Mouse (Mus musculus) cerebellum, adult 9-10 months (tissue): ENCODE measurements around the gene Hist1h1c.
"Not testable (repeated sequence)": the region's sequence is repeated elsewhere in the genome, so short reads cannot be mapped to it uniquely, and the experiment has no call there.

ENCODE experiments used
- DNase-seq: peaks from one replicate; pipeline ENCODE4 v3.0.0; 2022

The Hist1h1c gene

GRCm38 (mm10) chr13:23761871-23762821 is 23.5 kb downstream of the Hist1h1c start, which contains the start of gene Hist1h3a:
Gene Hist1h3a (minus strand): TSS chr13:23762386.
- DNase-seq = peak; percentile 94

GRCm38 (mm10) chr13:23763242-23763585 is 24.6 kb downstream of the Hist1h1c start:
- DNase-seq = no peak

- peak; percentile 85 for DNase-seq
Measured at GRCm38 (mm10) chr13:23763586-23764323, 25.1 kb downstream of the Hist1h1c start, which contains the start of gene Hist1h1a. Gene Hist1h1a (plus strand): TSS chr13:23763666.

- peak; percentile 19 for DNase-seq
Measured at GRCm38 (mm10) chr13:23764324-23765171, 25.9 kb downstream of the Hist1h1c start.

- DNase-seq = no peak
Measured at GRCm38 (mm10) chr13:23765172-23765513, 26.5 kb downstream of the Hist1h1c start.

- DNase-seq = no peak
Measured at GRCm38 (mm10) chr13:23766772-23767171, 28.2 kb downstream of the Hist1h1c start.

- no peak for DNase-seq
Measured at GRCm38 (mm10) chr13:23768834-23769397, 30.3 kb downstream of the Hist1h1c start.

GRCm38 (mm10) chr13:23769613-23770012 is 31.0 kb downstream of the Hist1h1c start, which contains the start of gene Trim38:
Gene Trim38 (plus strand): TSS chr13:23769913.
- DNase-seq = not testable (repeated sequence)

GRCm38 (mm10) chr13:23772561-23773313 is 34.1 kb downstream of the Hist1h1c start:
- peak; percentile 5 for DNase-seq

GRCm38 (mm10) chr13:23778339-23778738 is 39.7 kb downstream of the Hist1h1c start:
- DNase-seq = no peak

- no peak for DNase-seq
Measured at GRCm38 (mm10) chr13:23779025-23779424, 40.4 kb downstream of the Hist1h1c start.
